In genomic region chr15:83988087-83988486, GRCm38 (mm10) we compare ENCODE assay signal across 21 mouse cellular contexts.
"Had no signal": no experiment of that assay in that cellular context is flagged by ENCODE, and none has a peak within 500 bp of the region (broad histone marks: within the 10 kb centered on the region; RNA-seq: fewer than 3 reads in every experiment).

No protein-coding gene starts in this region.

- ATAC-seq: liver, embryonic 12.5 days; midbrain, embryonic 13.5 days; midbrain, embryonic 16.5 days had no signal

- H3K4me3 ChIP-seq: layer of hippocampus, adult 2 months; limb, embryonic 10.5 days; limb, embryonic 13.5 days; liver, embryonic 12.5 days; liver, embryonic 15.5 days; lung, embryonic 15.5 days; megakaryocyte, embryonic 14.5 days; midbrain, embryonic 10.5 days; midbrain, embryonic 13.5 days; myocyte; neural tube, embryonic 15.5 days had no signal

- H3K27ac ChIP-seq: kidney, postnatal 0 days; limb, embryonic 10.5 days; limb, embryonic 13.5 days; liver, embryonic 12.5 days; liver, embryonic 15.5 days; lung, embryonic 15.5 days; midbrain, embryonic 10.5 days; midbrain, embryonic 13.5 days; neural tube, embryonic 15.5 days had no signal

- H3K4me2 ChIP-seq: limb, embryonic 13.5 days; liver, embryonic 12.5 days; liver, embryonic 15.5 days; lung, embryonic 15.5 days; midbrain, embryonic 13.5 days; neural tube, embryonic 15.5 days had no signal

- H3K4me1 ChIP-seq: liver, embryonic 12.5 days; liver, embryonic 15.5 days; megakaryocyte, embryonic 14.5 days had no signal

- H3K9ac ChIP-seq: limb, embryonic 13.5 days; liver, embryonic 12.5 days; liver, embryonic 15.5 days; lung, embryonic 15.5 days; midbrain, embryonic 13.5 days; neural tube, embryonic 15.5 days had no signal

- H3K27me3 ChIP-seq: liver, embryonic 12.5 days; liver, embryonic 15.5 days; lung, embryonic 15.5 days; midbrain, embryonic 13.5 days; neural tube, embryonic 15.5 days had no signal

- DNase-seq: kidney, adult 2 months; layer of hippocampus, adult 9-11 months; liver; lung, adult 18-20 months; lung, postnatal 10 days; lung, postnatal 36 days; thymus, adult 18-20 months; thymus, postnatal 4 days had no signal

- H3K36me3 ChIP-seq: limb, embryonic 10.5 days; limb, embryonic 13.5 days; liver, embryonic 12.5 days; liver, embryonic 15.5 days; lung, embryonic 15.5 days; midbrain, embryonic 10.5 days; midbrain, embryonic 13.5 days; neural tube, embryonic 15.5 days had no signal

- H3K9me3 ChIP-seq: limb, embryonic 10.5 days; limb, embryonic 13.5 days; liver, embryonic 12.5 days; liver, embryonic 15.5 days; lung, embryonic 15.5 days; midbrain, embryonic 10.5 days; midbrain, embryonic 13.5 days; neural tube, embryonic 15.5 days had no signal
